Mouse (Mus musculus) limb, embryonic 12.5 days (tissue): ENCODE results near the gene Stpg2. TPM values are rescaled to one million over a fixed set of nuclear protein-coding genes. Genes with fewer than 3 reads are reported as not detected.
"Not testable (repeated sequence)": the region's sequence is repeated elsewhere in the genome, so short reads cannot be mapped to it uniquely, and the experiment has no call there.

Experiments used
- ATAC-seq: fragments of 200-750 bp; cut with Nextera tagmentation; 2 replicates; pipeline ENCODE4 v1.8.0; 2017; ENCODE audit warnings: low read depth, moderate TSS enrichment; ENCODE audit not compliant: insufficient number of reproducible peaks, insufficient read depth, low FRiP score, low TSS enrichment
- H3K27ac ChIP-seq: fragments of 300-500 bp; sonication (generic); 2 replicates; pipeline ENCODE4 v1.5.1; 2016; ENCODE audit warnings: mild to moderate bottlenecking, moderate library complexity
- H3K27me3 ChIP-seq: fragments of 300-500 bp; sonication (generic); 2 replicates; pipeline ENCODE4 v1.6.1; 2016; ENCODE audit warnings: mild to moderate bottlenecking, moderate library complexity
- H3K36me3 ChIP-seq: fragments of 300-500 bp; sonication (generic); 2 replicates; pipeline ENCODE4 v1.6.1; 2016; ENCODE audit warnings: mild to moderate bottlenecking, moderate library complexity
- H3K4me1 ChIP-seq: fragments of 300-500 bp; sonication (generic); replicated peaks from 2 replicates; pipeline ENCODE4 v1.6.1; 2016
- H3K4me2 ChIP-seq: fragments of 300-500 bp; sonication (generic); 2 replicates; pipeline ENCODE4 v1.6.1; 2016; ENCODE audit warnings: mild to moderate bottlenecking, moderate library complexity
- H3K4me3 ChIP-seq: fragments of 300-500 bp; sonication (generic); replicated peaks from 2 replicates; pipeline ENCODE4 v1.5.1; 2016; ENCODE audit warnings: mild to moderate bottlenecking
- H3K9ac ChIP-seq: fragments of 300-500 bp; sonication (generic); replicated peaks from 2 replicates; pipeline ENCODE4 v1.6.1; 2016; ENCODE audit warnings: mild to moderate bottlenecking, moderate library complexity
- H3K9me3 ChIP-seq: fragments of 300-500 bp; sonication (generic); 2 replicates; pipeline ENCODE4 v1.6.1; 2016; ENCODE audit warnings: mild to moderate bottlenecking, moderate library complexity
- WGBS: fragments of 180-500 bp; shearing (Covaris S2); methylation state at CpG from one replicate; pipeline ENCODE4 v1.1.7; 2016; 5-methylcytosine and 5-hydroxymethylcytosine counted together
- polyA plus RNA-seq: library from polyadenylated mRNA; unstranded; fragments of >200 nt; fragmentation: Nextera tagmentation; extraction: Ambion mirVana; gene quantifications from 2 replicates; pipeline ENCODE4 v1.2.1, GENCODE M21; 2016

Stpg2 gene
- polyA plus RNA-seq, 1 experiment from 2014 or later = 0.09 TPM

DNA sequence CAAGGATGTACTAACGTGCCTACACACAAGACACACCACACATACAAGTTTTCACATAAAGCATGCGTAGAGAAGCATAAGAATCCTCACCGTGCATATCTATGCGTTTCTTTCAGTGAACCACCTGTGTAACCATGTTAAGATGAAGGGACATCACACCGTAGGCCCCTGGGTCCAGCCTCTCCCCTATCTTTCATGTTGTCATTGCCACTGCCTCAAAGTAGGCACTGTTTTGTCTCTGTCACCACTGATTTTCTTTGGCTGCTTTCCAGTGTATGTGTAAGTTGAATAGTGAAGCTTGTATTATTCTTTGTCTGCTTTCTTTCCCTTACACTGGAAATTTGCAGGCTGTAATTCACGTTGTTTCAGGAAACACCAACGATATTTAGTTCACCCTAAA is 236.7 kb downstream of the Stpg2 start:
- no peaks in the 10 kb centered on the region for H3K36me3 ChIP-seq
- no peaks in the 10 kb centered on the region for H3K27me3 ChIP-seq
- 85% methylated on average over 7 of the region's 7 CpGs for WGBS
- H3K4me2 ChIP-seq = no peak overlapping the region
- H3K4me1 ChIP-seq = no peaks in the 10 kb centered on the region
- ATAC-seq = no peak
- no peaks in the 10 kb centered on the region for H3K9me3 ChIP-seq
- no peak overlapping the region for H3K9ac ChIP-seq
- H3K27ac ChIP-seq = no peak overlapping the region
- no peak overlapping the region for H3K4me3 ChIP-seq

DNA sequence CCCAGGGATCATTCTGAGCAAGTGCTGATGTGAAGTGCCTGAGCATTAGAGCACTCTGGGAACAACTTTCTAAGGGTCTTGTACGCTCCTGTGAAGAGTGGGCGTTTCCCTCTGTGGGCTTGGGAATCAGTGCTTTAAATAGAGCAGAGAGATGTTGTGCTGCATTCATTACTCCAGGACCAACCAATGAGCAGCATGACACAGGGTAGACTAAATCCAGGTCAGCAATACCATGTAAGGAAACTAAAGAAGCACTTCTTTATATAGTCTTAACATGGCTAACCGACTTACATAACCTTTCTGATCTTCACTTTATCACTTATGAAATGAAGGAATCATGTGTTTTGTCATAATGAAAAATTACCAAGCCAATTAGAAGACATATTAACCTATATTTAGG is 290.4 kb downstream of the Stpg2 start:
- ATAC-seq = no peak
- Histone ChIP-seq H3K4me1 (0 out of 2 replicates have a peak, but pooled peaks cover 5% of the 10 kb centered on the region), H3K9ac (no peak overlapping the region), H3K4me3 (no peak overlapping the region), H3K4me2 (no peak overlapping the region), H3K9me3 (no peaks in the 10 kb centered on the region), H3K27me3 (no peaks in the 10 kb centered on the region), H3K36me3 (no peaks in the 10 kb centered on the region), H3K27ac (no peak overlapping the region)
- 80% methylated on average over 3 of the region's 3 CpGs for WGBS

DNA sequence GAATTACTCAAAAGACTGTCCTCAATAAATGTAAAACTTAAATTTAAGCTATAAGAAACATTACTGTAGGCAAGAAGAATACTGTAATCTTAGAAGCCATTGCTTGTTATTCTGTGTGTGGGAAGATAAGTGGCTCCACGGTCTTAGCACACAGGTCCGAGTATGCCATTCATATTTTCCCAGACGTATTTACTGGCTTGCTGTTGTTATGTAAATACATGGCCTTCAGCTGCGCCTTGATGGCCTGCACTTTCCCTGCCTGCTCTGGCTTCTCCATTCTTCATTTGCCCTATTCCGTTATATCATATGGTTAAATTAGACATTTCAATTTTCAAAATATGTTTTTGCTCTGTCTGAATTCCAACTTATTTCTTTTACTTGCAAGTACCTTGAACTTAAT is 296.7 kb downstream of the Stpg2 start:
- no peaks in the 10 kb centered on the region for H3K36me3 ChIP-seq
- no peaks in the 10 kb centered on the region for H3K27me3 ChIP-seq
- no peaks in the 10 kb centered on the region for H3K9me3 ChIP-seq
- 84% methylated on average over 5 of the region's 5 CpGs for WGBS
- no peak for ATAC-seq
- no peak overlapping the region for H3K4me3 ChIP-seq
- H3K4me2 ChIP-seq = no peak overlapping the region
- H3K27ac ChIP-seq = no peak overlapping the region
- H3K4me1 ChIP-seq = no peaks in the 10 kb centered on the region
- H3K9ac ChIP-seq = no peak overlapping the region

DNA sequence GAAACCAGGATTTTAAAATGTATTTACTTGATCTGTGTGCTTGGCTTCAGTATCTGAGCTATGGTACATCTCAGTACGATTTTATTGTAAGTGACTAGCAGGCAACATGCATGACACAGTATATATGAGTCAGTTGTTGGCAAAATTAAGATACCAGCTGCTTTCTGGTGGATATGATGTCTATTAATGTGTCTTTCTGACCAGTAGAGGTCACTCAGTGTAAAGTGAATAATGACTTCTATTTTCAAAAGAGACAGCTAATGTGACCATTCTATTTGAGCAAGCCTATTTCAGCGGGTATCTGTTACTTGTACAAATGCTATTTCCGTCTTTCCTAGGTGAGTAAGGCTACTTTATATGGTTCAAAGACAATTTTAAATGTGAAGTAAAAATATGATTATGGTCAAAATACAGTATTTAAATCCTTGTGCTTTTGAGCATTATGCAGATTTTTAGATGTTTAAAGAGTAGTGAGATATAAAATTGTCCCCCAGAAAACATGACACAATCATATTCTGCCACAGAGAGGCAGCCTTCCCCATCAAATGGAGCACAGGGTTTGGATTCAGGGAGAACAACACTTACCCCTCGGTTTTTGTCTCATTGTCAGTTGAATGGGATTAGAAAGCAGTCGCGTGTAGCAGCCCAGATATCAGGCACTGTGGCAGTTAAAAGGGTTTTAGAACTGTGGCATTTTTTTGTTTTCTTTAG is 303.9 kb downstream of the Stpg2 start:
- ATAC-seq = no peak
- no peak overlapping the region for H3K4me2 ChIP-seq
- H3K36me3 ChIP-seq = no peaks in the 10 kb centered on the region
- no peak overlapping the region for H3K27ac ChIP-seq
- no peaks in the 10 kb centered on the region for H3K4me1 ChIP-seq
- H3K9ac ChIP-seq = no peak overlapping the region
- no peaks in the 10 kb centered on the region for H3K27me3 ChIP-seq
- WGBS = 64% methylated on average over 6 of the region's 6 CpGs
- no peak overlapping the region for H3K4me3 ChIP-seq
- no peaks in the 10 kb centered on the region for H3K9me3 ChIP-seq

DNA sequence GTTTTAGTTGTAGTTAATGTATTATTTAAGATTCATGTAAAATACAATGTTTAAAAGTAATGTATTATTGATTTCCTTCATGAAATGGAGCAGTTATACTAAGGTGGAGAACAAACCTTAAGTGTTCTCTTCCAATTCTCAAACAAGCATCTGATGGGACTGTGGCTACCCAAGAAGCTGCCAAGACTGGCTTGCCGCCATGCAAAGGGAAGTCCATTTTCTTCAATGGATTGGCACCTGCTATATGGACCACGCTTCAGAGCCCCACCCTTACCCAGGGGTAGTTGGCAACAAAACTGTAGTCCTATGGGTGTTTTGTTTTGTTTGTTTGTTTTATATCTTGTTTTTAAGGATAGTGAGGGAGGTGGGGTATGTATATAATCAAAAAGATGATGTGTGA is 373.0 kb downstream of the Stpg2 start:
- H3K27ac ChIP-seq = no peak overlapping the region
- no peaks in the 10 kb centered on the region for H3K36me3 ChIP-seq
- no peak overlapping the region for H3K4me2 ChIP-seq
- H3K4me3 ChIP-seq = no peak overlapping the region
- H3K9ac ChIP-seq = no peak overlapping the region
- WGBS = 88% methylated on average over 2 of the region's 2 CpGs
- no peak for ATAC-seq
- H3K9me3 ChIP-seq = no peaks in the 10 kb centered on the region
- no peaks in the 10 kb centered on the region for H3K4me1 ChIP-seq
- H3K27me3 ChIP-seq = no peaks in the 10 kb centered on the region

DNA sequence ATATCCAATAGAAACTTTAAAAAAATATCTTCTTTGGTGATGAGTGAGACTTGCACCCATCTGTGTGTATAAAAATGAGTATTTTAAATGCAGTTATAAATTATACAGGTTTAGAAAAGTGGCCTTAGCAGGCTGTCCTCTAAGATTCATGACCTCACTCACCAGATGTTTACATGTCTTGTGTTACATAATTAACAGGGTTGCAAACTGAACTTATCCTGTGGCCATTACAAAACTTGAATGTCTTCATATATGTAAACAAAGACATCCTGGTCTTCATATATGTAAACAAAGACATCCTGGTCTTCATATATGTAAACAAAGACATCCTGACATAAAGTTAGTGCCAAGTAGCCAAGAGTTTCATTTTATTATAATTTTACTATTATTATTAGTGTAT is 375.8 kb downstream of the Stpg2 start:
- H3K36me3 ChIP-seq = no peaks in the 10 kb centered on the region
- no peak for ATAC-seq
- H3K4me3 ChIP-seq = no peak overlapping the region

DNA sequence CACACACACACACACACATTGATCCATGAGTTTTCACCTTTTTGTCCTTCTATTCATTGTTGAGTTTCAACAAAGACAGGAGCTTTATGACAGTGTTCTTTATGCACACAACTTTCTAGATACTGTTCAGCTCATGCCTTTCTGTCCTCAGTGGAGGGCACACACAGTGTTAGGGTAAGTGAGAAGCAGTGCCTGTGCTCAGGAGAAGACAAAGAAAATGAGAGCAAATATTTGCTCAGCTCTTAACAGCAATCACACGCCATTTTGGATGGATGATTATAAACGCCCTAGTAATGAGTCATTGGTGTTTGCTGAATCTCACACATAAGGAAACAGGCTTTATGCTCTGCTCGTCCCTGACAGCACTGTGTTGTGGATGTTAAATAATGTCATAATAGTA is 394.0 kb downstream of the Stpg2 start:
- no peak for ATAC-seq
- no peaks in the 10 kb centered on the region for H3K27me3 ChIP-seq
- H3K4me2 ChIP-seq = no peak overlapping the region
- H3K4me3 ChIP-seq = no peak overlapping the region
- no peak overlapping the region for H3K9ac ChIP-seq
- H3K27ac ChIP-seq = no peak overlapping the region
- no peaks in the 10 kb centered on the region for H3K4me1 ChIP-seq
- no peaks in the 10 kb centered on the region for H3K9me3 ChIP-seq
- WGBS = 77% methylated on average over 3 of the region's 3 CpGs
- H3K36me3 ChIP-seq = no peaks in the 10 kb centered on the region

More for the DNA sequence above, 375.8 kb downstream of the Stpg2 start:
- H3K9me3 ChIP-seq = no peaks in the 10 kb centered on the region
- H3K9ac ChIP-seq = no peak overlapping the region
- no peaks in the 10 kb centered on the region for H3K4me1 ChIP-seq
- H3K4me2 ChIP-seq = no peak overlapping the region
- H3K27ac ChIP-seq = no peak overlapping the region
- no peaks in the 10 kb centered on the region for H3K27me3 ChIP-seq

DNA sequence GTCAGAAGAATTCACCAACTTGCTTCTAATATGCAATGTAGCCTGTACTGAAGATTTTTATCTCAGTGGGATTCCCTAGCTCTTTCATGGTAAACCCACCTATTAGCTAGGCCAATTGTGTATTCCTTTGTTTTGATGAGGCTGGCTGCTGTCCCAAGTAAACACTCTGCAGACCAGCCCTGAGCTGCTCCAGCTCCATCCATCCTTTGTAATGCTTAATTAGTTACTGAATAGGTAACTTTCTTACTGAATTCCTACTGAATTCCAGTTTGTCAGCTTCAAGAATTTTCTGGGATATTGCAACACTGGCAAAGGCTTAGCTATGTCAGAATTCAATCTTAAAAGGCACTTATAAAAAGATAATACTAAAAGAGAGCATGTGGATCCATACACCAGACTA is 402.8 kb downstream of the Stpg2 start:
- not testable (repeated sequence) for H3K27ac ChIP-seq, H3K9me3 ChIP-seq, ATAC-seq, H3K36me3 ChIP-seq, H3K4me3 ChIP-seq, H3K9ac ChIP-seq, H3K27me3 ChIP-seq, H3K4me1 ChIP-seq, H3K4me2 ChIP-seq

DNA sequence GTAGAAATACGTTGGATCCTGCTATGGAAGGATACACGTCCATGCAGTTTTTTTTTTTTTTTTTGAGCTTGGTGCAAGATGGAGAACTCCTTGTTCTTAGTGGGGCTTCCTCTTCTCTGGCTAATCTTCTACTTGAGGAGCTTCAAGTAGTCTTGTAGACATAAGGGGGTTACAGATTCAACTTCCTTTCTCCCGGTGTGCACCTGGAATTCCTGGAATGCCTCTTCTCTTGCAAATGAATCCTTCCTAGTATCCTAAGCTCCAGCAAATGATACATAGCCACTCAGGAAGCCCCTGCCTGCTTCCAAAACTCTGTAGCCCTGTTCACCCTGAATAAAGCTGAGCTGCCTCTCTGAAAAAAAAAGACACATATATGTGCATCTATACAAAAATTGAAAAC is 409.1 kb downstream of the Stpg2 start:
- H3K9ac ChIP-seq = no peak overlapping the region

DNA sequence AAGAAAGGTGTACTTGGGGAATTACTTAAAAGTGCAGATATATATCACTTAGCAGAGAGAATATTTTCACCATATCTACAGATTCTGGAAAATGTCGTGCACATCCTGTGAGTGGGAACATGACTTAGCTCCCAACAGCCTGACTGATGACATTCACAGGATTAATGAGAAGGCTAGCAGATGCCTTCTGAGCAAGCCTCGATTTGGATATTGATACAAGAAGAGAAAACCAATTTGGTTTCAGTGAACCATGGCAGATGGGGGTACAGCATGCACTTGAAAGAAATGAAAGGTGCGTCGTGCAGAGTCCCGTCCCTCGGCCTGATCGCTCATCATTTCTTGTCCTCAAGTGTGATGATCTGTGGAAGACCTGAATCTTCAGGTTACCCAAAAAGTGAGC is 410.3 kb downstream of the Stpg2 start:
- no peaks in the 10 kb centered on the region for H3K4me1 ChIP-seq
- H3K4me2 ChIP-seq = no peak overlapping the region
- no peak overlapping the region for H3K4me3 ChIP-seq
- no peak overlapping the region for H3K27ac ChIP-seq
- no peak for ATAC-seq
- H3K9ac ChIP-seq = no peak overlapping the region
- no peaks in the 10 kb centered on the region for H3K27me3 ChIP-seq
- no peaks in the 10 kb centered on the region for H3K9me3 ChIP-seq
- 90% methylated on average over 7 of the region's 7 CpGs for WGBS
- H3K36me3 ChIP-seq = no peaks in the 10 kb centered on the region

More for the DNA sequence above, 409.1 kb downstream of the Stpg2 start:
- no peaks in the 10 kb centered on the region for H3K36me3 ChIP-seq
- no peaks in the 10 kb centered on the region for H3K9me3 ChIP-seq
- no peak overlapping the region for H3K27ac ChIP-seq
- no peak overlapping the region for H3K4me2 ChIP-seq
- 69% methylated on average over 3 of the region's 3 CpGs for WGBS
- no peaks in the 10 kb centered on the region for H3K4me1 ChIP-seq
- H3K4me3 ChIP-seq = no peak overlapping the region
- H3K27me3 ChIP-seq = no peaks in the 10 kb centered on the region
- no peak for ATAC-seq

DNA sequence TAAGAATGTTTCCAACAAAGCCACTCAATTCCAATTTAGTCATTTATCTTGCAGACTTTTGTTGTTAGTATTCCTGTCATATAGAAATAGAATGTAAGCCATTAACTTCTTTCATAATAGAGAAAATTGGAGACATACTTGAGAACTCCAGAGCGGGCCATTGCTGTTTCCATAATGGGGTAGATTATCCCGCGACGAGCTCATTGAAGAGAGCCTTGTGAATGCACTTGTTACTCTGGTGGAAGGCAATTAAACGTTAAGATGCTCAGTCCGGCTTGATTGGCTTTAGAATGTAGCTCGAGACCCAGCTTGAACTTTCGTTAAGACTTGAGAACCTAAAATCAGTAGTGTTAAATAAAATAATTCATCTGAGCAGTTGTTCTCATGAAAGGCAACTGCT is 432.4 kb downstream of the Stpg2 start:
- no peak overlapping the region for H3K9ac ChIP-seq
- H3K27me3 ChIP-seq = no peaks in the 10 kb centered on the region
- ATAC-seq = no peak
- no peaks in the 10 kb centered on the region for H3K36me3 ChIP-seq
- H3K9me3 ChIP-seq = no peaks in the 10 kb centered on the region
- no peak overlapping the region for H3K4me3 ChIP-seq
- H3K27ac ChIP-seq = no peak overlapping the region
- H3K4me2 ChIP-seq = no peak overlapping the region
- H3K4me1 ChIP-seq = no peaks in the 10 kb centered on the region
- 76% methylated on average over 8 of the region's 8 CpGs for WGBS

DNA sequence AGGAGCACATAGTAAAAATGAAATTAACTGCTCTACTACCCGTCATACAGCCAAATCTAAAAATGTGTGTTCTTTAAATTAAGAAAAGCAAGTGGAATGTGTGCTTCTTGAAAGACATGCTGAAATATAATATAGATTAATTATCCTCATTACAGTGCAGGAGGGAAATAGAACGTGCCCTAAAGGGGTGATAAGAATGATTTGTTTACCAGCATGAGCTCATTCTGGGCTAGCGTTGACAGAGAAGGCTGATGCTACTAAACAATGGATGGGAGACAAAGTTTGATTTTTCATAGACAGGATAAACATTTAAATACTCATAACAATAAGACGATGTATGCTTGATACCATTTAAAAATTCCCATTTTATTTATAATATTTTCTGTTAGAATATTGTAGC is 446.0 kb downstream of the Stpg2 start:
- Histone ChIP-seq H3K4me1 (no peaks in the 10 kb centered on the region), H3K4me3 (no peak overlapping the region), H3K27me3 (no peaks in the 10 kb centered on the region), H3K9me3 (no peaks in the 10 kb centered on the region), H3K9ac (no peak overlapping the region), H3K36me3 (no peaks in the 10 kb centered on the region), H3K4me2 (no peak overlapping the region), H3K27ac (no peak overlapping the region)
- 63% methylated on average over 4 of the region's 4 CpGs for WGBS
- no peak for ATAC-seq
